Mouse (Mus musculus): ENCODE results near the gene Zfp629.

Gene Zfp629

GRCm38 (mm10) chr7:127613501-127613900 is 2.1 kb downstream of the Zfp629 start:
- no peak for DNase-seq

GRCm38 (mm10) chr7:127611561-127611960 is 4.0 kb downstream of the Zfp629 start:
- DNase-seq, result no peak

GRCm38 (mm10) chr7:127611011-127611410 is 4.6 kb downstream of the Zfp629 start:
- DNase-seq, result no peak

GRCm38 (mm10) chr7:127607150-127607549 is 8.4 kb downstream of the Zfp629 start:
- DNase-seq, result no peak

- no peak for DNase-seq
These were observed 11.3 kb downstream of the Zfp629 start for GRCm38 (mm10) chr7:127604256-127604655.

- no peak for DNase-seq
These were observed 12.7 kb downstream of the Zfp629 start for GRCm38 (mm10) chr7:127602903-127603302.

- DNase-seq, result no peak
These were observed 13.9 kb downstream of the Zfp629 start for GRCm38 (mm10) chr7:127601735-127602134.

GRCm38 (mm10) chr7:127600612-127601011 is 15.0 kb downstream of the Zfp629 start:
- DNase-seq, result no peak

- DNase-seq, result no peak
These were observed 18.9 kb downstream of the Zfp629 start for GRCm38 (mm10) chr7:127596747-127597146.

GRCm38 (mm10) chr7:127592575-127592974 is 23.0 kb downstream of the Zfp629 start:
- DNase-seq, result no peak

GRCm38 (mm10) chr7:127591108-127591507 is 24.5 kb downstream of the Zfp629 start:
- DNase-seq, result peak; percentile 3

GRCm38 (mm10) chr7:127589637-127590036 is 26.0 kb downstream of the Zfp629 start:
- peak; percentile 2 for DNase-seq

GRCm38 (mm10) chr7:127588901-127589300 is 26.7 kb downstream of the Zfp629 start:
- peak; percentile 27 for DNase-seq

GRCm38 (mm10) chr7:127588011-127588871 is 27.4 kb downstream of the Zfp629 start, which contains the start of the genes Ccdc189 and Rnf40:
TSS of gene Ccdc189 (minus strand) at chr7:127588595.
TSS of gene Rnf40 (plus strand) at chr7:127588767.
- DNase-seq, result peak; percentile 87

- no peak for DNase-seq
These were observed 28.4 kb downstream of the Zfp629 start for GRCm38 (mm10) chr7:127587196-127587595.

- DNase-seq, result no peak
These were observed 29.4 kb downstream of the Zfp629 start for GRCm38 (mm10) chr7:127586149-127586548.

- no peak for DNase-seq
These were observed 30.6 kb downstream of the Zfp629 start for GRCm38 (mm10) chr7:127585031-127585430.

GRCm38 (mm10) chr7:127583260-127583659 is 32.3 kb downstream of the Zfp629 start:
- DNase-seq, result no peak

GRCm38 (mm10) chr7:127574115-127574514 is 41.5 kb downstream of the Zfp629 start:
- no peak for DNase-seq

- no peak for DNase-seq
These were observed 42.0 kb downstream of the Zfp629 start for GRCm38 (mm10) chr7:127573503-127574008.

GRCm38 (mm10) chr7:127572895-127573471 is 42.6 kb downstream of the Zfp629 start, which contains the start of gene Phkg2:
TSS of gene Phkg2 (plus strand) at chr7:127573340.
- DNase-seq, result peak; percentile 82

GRCm38 (mm10) chr7:127564381-127565150 is 51.0 kb downstream of the Zfp629 start:
- DNase-seq, result no peak

- DNase-seq, result no peak
These were observed 54.2 kb downstream of the Zfp629 start, which contains the start of gene Tmem265 for GRCm38 (mm10) chr7:127561340-127561858. TSS of gene Tmem265 (plus strand) at chr7:127561390.

All from right cerebral cortex, postnatal 14 days (tissue).